Mouse (Mus musculus) lung, postnatal 0 days (tissue): ENCODE measurements around the gene Gm49337. TPM values are rescaled to one million over a fixed set of nuclear protein-coding genes. Genes with fewer than 3 reads are reported as not detected.

Experiments used
- ATAC-seq: fragments of 200-750 bp; cut with Nextera tagmentation; 2 replicates; pipeline ENCODE4 v1.8.0; 2017; ENCODE audit warnings: moderate library complexity
- DNase-seq: peaks from one replicate; pipeline ENCODE4 v3.0.0-alpha.2; 2016; ENCODE audit warnings: low spot score
- H3K27ac ChIP-seq: fragments of 300-500 bp; sonication (generic); 2 replicates; pipeline ENCODE4 v1.5.1; 2014; ENCODE audit warnings: antibody characterized with exemption, mild to moderate bottlenecking, low read length, mixed read lengths
- H3K27me3 ChIP-seq: fragments of 300-500 bp; sonication (generic); replicated peaks from 2 replicates; pipeline ENCODE4 v1.6.1; 2014; ENCODE audit warnings: low read length, mixed read lengths; ENCODE audit not compliant: insufficient read depth
- H3K36me3 ChIP-seq: fragments of 300-500 bp; sonication (generic); 2 replicates; pipeline ENCODE4 v1.6.1; 2014; ENCODE audit warnings: low read length, mixed read lengths; ENCODE audit not compliant: insufficient read depth
- H3K4me1 ChIP-seq: fragments of 300-500 bp; sonication (generic); 2 replicates; pipeline ENCODE4 v1.6.1; 2014; ENCODE audit warnings: antibody characterized with exemption, low read depth, low read length, mixed read lengths; ENCODE audit not compliant: insufficient read depth
- H3K4me2 ChIP-seq: fragments of 300-500 bp; sonication (generic); replicated peaks from 2 replicates; pipeline ENCODE4 v1.6.1; 2014; ENCODE audit warnings: low read depth, mild to moderate bottlenecking, low read length, moderate library complexity, mixed read lengths
- H3K4me3 ChIP-seq: fragments of 300-500 bp; sonication (generic); 2 replicates; pipeline ENCODE4 v1.5.1; 2014; ENCODE audit warnings: low read depth, low read length
- H3K9ac ChIP-seq: fragments of 300-500 bp; sonication (generic); replicated peaks from 2 replicates; pipeline ENCODE4 v1.6.1; 2014; ENCODE audit warnings: low read depth, mild to moderate bottlenecking
- H3K9me3 ChIP-seq: fragments of 300-500 bp; sonication (generic); 2 replicates; pipeline ENCODE4 v1.6.1; 2016; ENCODE audit warnings: low read length, mixed read lengths
- CTCF ChIP-seq: IDR thresholded peaks from 2 replicates; pipeline ENCODE4 v1.5.1; 2016; ENCODE audit warnings: antibody characterized with exemption, mild to moderate bottlenecking
- EP300 ChIP-seq: IDR thresholded peaks from 2 replicates; pipeline ENCODE4 v1.6.1; 2016; ENCODE audit warnings: antibody characterized with exemption, mild to moderate bottlenecking, control low read depth
- WGBS: fragments of 180-500 bp; shearing (Covaris S2); extraction: QIAGEN DNeasy Blood & Tissue Kit; methylation state at CpG from one replicate; pipeline ENCODE4 v1.1.7; 2014; 5-methylcytosine and 5-hydroxymethylcytosine counted together
- polyA plus RNA-seq: library from polyadenylated mRNA; unstranded; fragments of >200 nt; fragmentation: Nextera tagmentation; extraction: Ambion mirVana; gene quantifications from 2 replicates; pipeline ENCODE4 v1.2.1, GENCODE M21; 2015

Gm49337 gene
- polyA plus RNA-seq, 1 experiment from 2014 or later = not detected

- no peak for ATAC-seq
- Histone ChIP-seq H3K4me1 (no peaks in the 10 kb centered on the region), H3K27me3 (no peaks in the 10 kb centered on the region), H3K27ac (no peak overlapping the region), H3K36me3 (no peaks in the 10 kb centered on the region; the same call in 1 of the 2 replicates), H3K4me2 (no peak overlapping the region), H3K9ac (no peak overlapping the region), H3K4me3 (no peak overlapping the region), H3K9me3 (no peaks in the 10 kb centered on the region)
- 94% methylated on average over 6 of the region's 6 CpGs for WGBS
- TF ChIP-seq CTCF = no peak
- no peak for TF ChIP-seq EP300
- DNase-seq = no peak
Observed at GRCm38 (mm10) chr4:116268220-116268619, 95.0 kb downstream of the Gm49337 start.

- no peak overlapping the region for H3K27ac ChIP-seq
- no peaks in the 10 kb centered on the region for H3K9me3 ChIP-seq
- H3K4me1 ChIP-seq = no peaks in the 10 kb centered on the region
- WGBS = 75% methylated on average over 2 of the region's 2 CpGs
- H3K36me3 ChIP-seq = no peaks in the 10 kb centered on the region
- ATAC-seq (no peak), DNase-seq (no peak)
- no peak overlapping the region for H3K4me3 ChIP-seq
- TF ChIP-seq CTCF = peak; percentile 51
- no peak for TF ChIP-seq EP300
- H3K9ac ChIP-seq = no peak overlapping the region
- no peak overlapping the region for H3K4me2 ChIP-seq
- H3K27me3 ChIP-seq = no peaks in the 10 kb centered on the region
Observed at GRCm38 (mm10) chr4:116282211-116282610, 109.0 kb downstream of the Gm49337 start.

GRCm38 (mm10) chr4:116291561-116291960 lies 118.4 kb downstream of the Gm49337 start:
- 94% methylated on average over 6 of the region's 6 CpGs for WGBS
- Histone ChIP-seq H3K9ac (no peak overlapping the region), H3K4me3 (no peak overlapping the region), H3K27me3 (no peaks in the 10 kb centered on the region), H3K4me2 (no peak overlapping the region), H3K9me3 (no peaks in the 10 kb centered on the region), H3K4me1 (no peaks in the 10 kb centered on the region), H3K27ac (no peak overlapping the region), H3K36me3 (peaks cover 6% of the 10 kb centered on the region; the same call in 1 of the 2 replicates)
- no peak for TF ChIP-seq EP300
- TF ChIP-seq CTCF = no peak
- ATAC-seq (no peak), DNase-seq (no peak)

GRCm38 (mm10) chr4:116293296-116293695 lies 120.1 kb downstream of the Gm49337 start:
- H3K9ac ChIP-seq = no peak overlapping the region
- ATAC-seq (no peak), DNase-seq (no peak)
- 86% methylated on average over 12 of the region's 12 CpGs for WGBS
- H3K4me1 ChIP-seq = no peaks in the 10 kb centered on the region
- H3K27me3 ChIP-seq = no peaks in the 10 kb centered on the region
- peaks cover 6% of the 10 kb centered on the region; the same call in 1 of the 2 replicates for H3K36me3 ChIP-seq
- no peak overlapping the region for H3K4me2 ChIP-seq
- H3K9me3 ChIP-seq = no peaks in the 10 kb centered on the region
- TF ChIP-seq CTCF = no peak
- no peak overlapping the region for H3K27ac ChIP-seq
- no peak overlapping the region for H3K4me3 ChIP-seq

GRCm38 (mm10) chr4:116300878-116301355 lies 127.7 kb downstream of the Gm49337 start:
- TF ChIP-seq CTCF (no peak), EP300 (no peak)
- H3K4me2 ChIP-seq = no peak overlapping the region
- no peak overlapping the region for H3K4me3 ChIP-seq
- DNase-seq (no peak), ATAC-seq (no peak)
- no peak overlapping the region for H3K27ac ChIP-seq
- H3K36me3 ChIP-seq = no peaks in the 10 kb centered on the region
- H3K9me3 ChIP-seq = no peaks in the 10 kb centered on the region
- no peaks in the 10 kb centered on the region for H3K4me1 ChIP-seq
- WGBS = 64% methylated on average over 4 of the region's 4 CpGs
- H3K9ac ChIP-seq = no peak overlapping the region
- H3K27me3 ChIP-seq = no peaks in the 10 kb centered on the region

GRCm38 (mm10) chr4:116304551-116304950 lies 131.4 kb downstream of the Gm49337 start:
- no peaks in the 10 kb centered on the region for H3K4me1 ChIP-seq
- H3K27ac ChIP-seq = no peak overlapping the region
- peaks cover 12% of the 10 kb centered on the region; the same call in 1 of the 2 replicates for H3K36me3 ChIP-seq
- WGBS = 33% methylated on average over 1 of the region's 1 CpGs
- H3K4me3 ChIP-seq = no peak overlapping the region
- no peak overlapping the region for H3K9ac ChIP-seq
- no peak for TF ChIP-seq CTCF
- TF ChIP-seq EP300 = no peak
- DNase-seq (no peak), ATAC-seq (no peak)
- H3K4me2 ChIP-seq = no peak overlapping the region
- no peaks in the 10 kb centered on the region for H3K9me3 ChIP-seq
- no peaks in the 10 kb centered on the region for H3K27me3 ChIP-seq

- Histone ChIP-seq H3K27me3 (no peaks in the 10 kb centered on the region), H3K4me3 (no peak overlapping the region), H3K4me1 (no peaks in the 10 kb centered on the region), H3K9me3 (no peaks in the 10 kb centered on the region), H3K4me2 (no peak overlapping the region), H3K27ac (no peak overlapping the region), H3K36me3 (peaks cover 17% of the 10 kb centered on the region; the same call in 1 of the 2 replicates), H3K9ac (no peak overlapping the region)
- WGBS = 90% methylated on average over 4 of the region's 4 CpGs
- DNase-seq = no peak
- TF ChIP-seq CTCF = no peak
- ATAC-seq = no peak
Observed at GRCm38 (mm10) chr4:116317575-116317974, 144.4 kb downstream of the Gm49337 start.
